Mouse (Mus musculus) cortical plate, adult 2 months (tissue): ENCODE measurements around the gene Slc39a1.
"Not testable (repeated sequence)": the region's sequence is repeated elsewhere in the genome, so short reads cannot be mapped to it uniquely, and the experiment has no call there.

Experiments
- CTCF ChIP-seq: fragments of 200-500 bp; IDR thresholded peaks from 2 replicates; pipeline ENCODE4 v1.5.1; 2011; ENCODE audit warnings: mild to moderate bottlenecking, control low read depth, low read length; ENCODE audit not compliant: insufficient read depth; ENCODE audit errors: extremely low read depth
- POLR2A ChIP-seq: fragments of 200-500 bp; IDR thresholded peaks from 2 replicates; pipeline ENCODE4 v1.6.1; 2011; ENCODE audit warnings: mild to moderate bottlenecking, low read length, control low read depth; ENCODE audit not compliant: insufficient read depth; ENCODE audit errors: extremely low read depth

GRCm38 (mm10) chr3:90253174-90253573, 5.2 kb downstream of the Slc39a1 start:
- not testable (repeated sequence) for TF ChIP-seq POLR2A, CTCF
